ENCODE assay signal across 17 mouse cellular contexts in the genomic region with DNA sequence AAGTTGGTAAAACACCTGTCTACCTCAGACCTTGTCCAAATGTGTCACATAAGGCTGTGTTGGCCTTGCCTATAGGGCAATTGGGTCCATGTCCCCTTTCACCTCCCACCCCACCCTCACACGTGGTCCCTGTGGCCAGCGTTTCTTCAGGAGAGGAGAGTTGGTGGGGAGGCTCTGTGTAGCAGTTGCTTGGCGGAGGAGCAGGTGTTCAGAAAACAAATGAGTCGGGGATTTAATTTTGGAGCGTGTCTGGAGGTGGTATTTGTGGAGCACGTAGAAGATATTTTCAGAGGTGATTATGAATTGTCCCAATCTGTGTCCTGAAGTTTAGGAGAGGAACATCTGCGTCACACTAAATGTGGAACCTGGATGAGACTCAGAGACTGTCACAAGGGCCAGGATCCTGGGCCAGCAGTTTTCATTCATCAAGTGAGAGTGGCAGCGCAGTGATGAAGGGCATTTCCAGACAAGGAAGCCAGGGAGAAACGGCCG. TPM values are rescaled to one million over a fixed set of nuclear protein-coding genes. Genes with fewer than 3 reads are reported as not detected.
DNase-seq lines count a peak whose midpoint lies in the region; ATAC-seq and TF ChIP-seq lines count a peak whose summit lies in the region.
"Had no signal": no experiment of that assay in that cellular context is flagged by ENCODE, and none has a peak within 500 bp of the region (broad histone marks: within the 10 kb centered on the region; RNA-seq: fewer than 3 reads in every experiment).

No protein-coding gene starts in this region.

- WGBS in midbrain, embryonic 15.5 days, result 77% methylated on average over 10 of the region's 10 CpGs
- WGBS in midbrain, postnatal 0 days, result 77% methylated on average over 10 of the region's 10 CpGs
- 43% methylated on average over 10 of the region's 10 CpGs for WGBS in heart, embryonic 16.5 days
- 58% methylated on average over 10 of the region's 10 CpGs for WGBS in thymus, adult 2 months

- no peaks in the 10 kb centered on the region for H3K4me1 ChIP-seq in midbrain, embryonic 15.5 days
- 0 out of 2 replicates have a peak, but pooled peaks cover 4% of the 10 kb centered on the region for H3K4me1 ChIP-seq in midbrain, postnatal 0 days (ENCODE audit: insufficient read depth, low read length)
- peaks cover 15% of the 10 kb centered on the region for H3K4me1 ChIP-seq in heart, embryonic 16.5 days (ENCODE audit: control insufficient read depth, insufficient read depth, low read length)
- peaks cover 12% of the 10 kb centered on the region for H3K4me1 ChIP-seq in thymus, adult 2 months (replicated peaks; ENCODE audit: control insufficient read depth, insufficient read depth, low read length)

- ATAC-seq in midbrain, embryonic 15.5 days (replicated peaks), result 0 out of 2 replicates have a peak, but pooled peaks have one; percentile 42
- no peak for ATAC-seq in midbrain, postnatal 0 days (ENCODE audit: low FRiP score)
- peak; percentile 29; the same call in 1 of the 2 replicates for ATAC-seq in heart, embryonic 16.5 days (replicated peaks; ENCODE audit: extremely low read depth, insufficient read depth, low FRiP score)
- no peak for ATAC-seq in inflammation-experienced regulatory T-cells, adult 6 months
- ATAC-seq: CD4-positive, CD25-positive, alpha-beta regulatory T cell, adult 4 months; Patski had no signal

- TF ChIP-seq CTCF in midbrain, postnatal 0 days (IDR thresholded peaks at IDR 0.05), result no peak
- no peak for TF ChIP-seq CTCF in thymus, adult 2 months (IDR thresholded peaks at IDR 0.05; ENCODE audit: borderline replicate concordance, control insufficient read depth, extremely low read depth, insufficient read depth, low read length, poor library complexity)

- no peak overlapping the region for H3K4me2 ChIP-seq in midbrain, embryonic 15.5 days
- no peak overlapping the region for H3K4me2 ChIP-seq in midbrain, postnatal 0 days (ENCODE audit: low read depth, low read length, poor library complexity, severe bottlenecking)
- no peak overlapping the region for H3K4me2 ChIP-seq in heart, embryonic 16.5 days (ENCODE audit: low read depth, low read length)
- H3K4me2 ChIP-seq: lung, embryonic 14.5 days; neural tube, embryonic 12.5 days had no signal

- H3K27me3 ChIP-seq in midbrain, embryonic 15.5 days (replicated peaks), result no peaks in the 10 kb centered on the region
- H3K27me3 ChIP-seq in midbrain, postnatal 0 days (ENCODE audit: insufficient read depth, low read length), result no peaks in the 10 kb centered on the region
- H3K27me3 ChIP-seq in heart, embryonic 16.5 days (ENCODE audit: control insufficient read depth, insufficient read depth, low read length), result no peaks in the 10 kb centered on the region
- H3K27me3 ChIP-seq in thymus, adult 2 months (ENCODE audit: control insufficient read depth, insufficient read depth, low read length), result no peaks in the 10 kb centered on the region
- H3K27me3 ChIP-seq: megakaryocyte, embryonic 14.5 days; neural tube, embryonic 12.5 days; Patski had no signal

- H3K27ac ChIP-seq in midbrain, embryonic 15.5 days, result no peak overlapping the region
- H3K27ac ChIP-seq in midbrain, postnatal 0 days (ENCODE audit: low read depth, low read length), result no peak overlapping the region
- H3K27ac ChIP-seq in heart, embryonic 16.5 days (ENCODE audit: low read length), result no peak overlapping the region
- no peak overlapping the region for H3K27ac ChIP-seq in thymus, adult 2 months (ENCODE audit: control insufficient read depth, insufficient read depth, low read length)
- H3K27ac ChIP-seq: forebrain, embryonic 10.5 days; neural tube, embryonic 12.5 days had no signal

- intact Hi-C loops in gastrocnemius, postnatal 14 days (cut with DNase I; ENCODE audit: low total_unique reads), result no loop called here

- H3K9ac ChIP-seq in midbrain, embryonic 15.5 days, result no peak overlapping the region
- H3K9ac ChIP-seq in midbrain, postnatal 0 days (replicated peaks; ENCODE audit: low read length, poor library complexity, severe bottlenecking), result no peak overlapping the region
- no peak overlapping the region for H3K9ac ChIP-seq in heart, embryonic 16.5 days (ENCODE audit: low read length)
- H3K9ac ChIP-seq: lung, embryonic 14.5 days; neural tube, embryonic 12.5 days had no signal

- TF ChIP-seq POLR2A in thymus, adult 2 months (IDR thresholded peaks at IDR 0.05; ENCODE audit: control insufficient read depth, extremely low read depth, insufficient read depth, low read length, poor library complexity), result no peak

- H3K9me3 ChIP-seq in midbrain, embryonic 15.5 days, result no peaks in the 10 kb centered on the region
- no peaks in the 10 kb centered on the region for H3K9me3 ChIP-seq in midbrain, postnatal 0 days (ENCODE audit: low read length)
- H3K9me3 ChIP-seq in heart, embryonic 16.5 days (replicated peaks; ENCODE audit: control insufficient read depth, low read length), result no peaks in the 10 kb centered on the region
- H3K9me3 ChIP-seq: forebrain, embryonic 10.5 days; neural tube, embryonic 12.5 days had no signal

- no peaks in the 10 kb centered on the region for H3K36me3 ChIP-seq in midbrain, embryonic 15.5 days (replicated peaks)
- H3K36me3 ChIP-seq in midbrain, postnatal 0 days (ENCODE audit: insufficient read depth, low read length), result no peaks in the 10 kb centered on the region
- no peaks in the 10 kb centered on the region for H3K36me3 ChIP-seq in heart, embryonic 16.5 days (ENCODE audit: control insufficient read depth, insufficient read depth)
- H3K36me3 ChIP-seq in thymus, adult 2 months (ENCODE audit: control insufficient read depth, insufficient read depth, low read length), result no peaks in the 10 kb centered on the region
- H3K36me3 ChIP-seq: forebrain, embryonic 10.5 days; neural tube, embryonic 12.5 days had no signal

- peak; percentile 49 to 63 for DNase-seq in gastrocnemius, adult 8-10 months (ENCODE audit: low spot score in 2 of 2)
- no peak for DNase-seq in gastrocnemius, postnatal 14 days
- no peak for DNase-seq in midbrain, postnatal 0 days (ENCODE audit: low spot score)
- DNase-seq in skeletal muscle tissue, adult 2 months (ENCODE audit: low read depth, low spot score), result peak; percentile 79
- no peak for DNase-seq in thymus, adult 2 months
- DNase-seq: adrenal gland, adult 8-10 months; embryo, embryonic 11 days; kidney, postnatal 10 days; lung, embryonic 14.5 days had no signal

- no peak overlapping the region for H3K4me3 ChIP-seq in midbrain, embryonic 15.5 days
- no peak overlapping the region for H3K4me3 ChIP-seq in midbrain, postnatal 0 days (ENCODE audit: low read depth, low read length)
- no peak overlapping the region for H3K4me3 ChIP-seq in heart, embryonic 16.5 days (ENCODE audit: low read length)
- no peak overlapping the region for H3K4me3 ChIP-seq in thymus, adult 2 months (ENCODE audit: control insufficient read depth, insufficient read depth, low read length)
- H3K4me3 ChIP-seq: forebrain, embryonic 10.5 days; megakaryocyte, embryonic 14.5 days; neural tube, embryonic 12.5 days had no signal

RNA-seq across cellular contexts. Expression of a gene that starts 41.8 kb away (rescaled TPM):
- total RNA-seq in gastrocnemius, adult 8-10 months (2022), result 1 to 10 TPM; 2.4 to 3.9 (median 3.6) TPM
- total RNA-seq in gastrocnemius, postnatal 14 days (2021), result 1 to 10 TPM; 6.2 to 6.4 TPM
- 35.3 and 35.8 TPM in 2 replicates for polyA plus RNA-seq in midbrain, embryonic 15.5 days (2015; fragmentation: Nextera tagmentation; extraction: Ambion mirVana)
- 6.8 and 7.0 TPM in 2 replicates for total RNA-seq in midbrain, postnatal 0 days (2014; rRNA removed)
- polyA plus RNA-seq in midbrain, postnatal 0 days (2015; fragmentation: Nextera tagmentation; extraction: Ambion mirVana), result 32.6 and 32.9 TPM in 2 replicates
- 27.4 and 27.6 TPM in 2 replicates for polyA plus RNA-seq in heart, embryonic 16.5 days (2015; fragmentation: Nextera tagmentation; extraction: Ambion mirVana)
- 14.3 and 24.9 TPM in 2 replicates for polyA plus RNA-seq in thymus, adult 2 months (2012; rRNA removed)
- polyA plus RNA-seq in inflammation-experienced regulatory T-cells, adult 6 months (2017; shearing (Covaris generic)), result 1 to 10 TPM; 6.4 to 8.0 (median 6.8) TPM

Comparison
In these comparisons a context has a peak if more than half of its experiments do, and no peak if none do; other contexts are left out.
1. DNase-seq: peak in gastrocnemius, adult 8-10 months (2 of 2) and skeletal muscle tissue, adult 2 months (single experiment); none in gastrocnemius, postnatal 14 days (single experiment), midbrain, postnatal 0 days (single experiment) and thymus, adult 2 months (single experiment).
2. ATAC-seq: peak in midbrain, embryonic 15.5 days (single experiment) and heart, embryonic 16.5 days (single experiment); none in midbrain, postnatal 0 days (single experiment) and inflammation-experienced regulatory T-cells, adult 6 months (single experiment).